Mouse (Mus musculus): Measurements from ENCODE around the gene Olfr1535.

The Olfr1535 gene

DNA sequence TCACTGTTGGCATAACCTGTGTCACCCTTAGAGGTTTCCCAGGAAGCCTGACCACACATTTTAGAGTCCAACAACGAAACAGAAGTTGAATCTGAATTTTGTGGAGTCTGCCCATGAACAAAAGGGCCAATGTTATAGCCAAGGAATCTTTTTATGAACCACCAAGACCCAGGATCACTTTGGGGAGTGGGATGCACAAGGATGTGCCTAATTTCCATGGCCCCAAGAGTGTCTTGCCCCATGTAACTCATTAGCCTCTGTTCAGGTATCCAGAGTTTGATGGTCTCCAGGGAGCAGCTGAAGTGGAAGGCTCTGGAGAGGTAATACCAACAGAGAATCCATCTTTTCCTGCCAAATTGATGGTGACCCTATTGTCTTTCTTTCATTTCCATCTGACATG lies at the start of gene Olfr1535:
TSS of gene Olfr1535 (minus strand) at position 101 of the 400 bp plus-strand sequence.
- no peak for DNase-seq

DNA sequence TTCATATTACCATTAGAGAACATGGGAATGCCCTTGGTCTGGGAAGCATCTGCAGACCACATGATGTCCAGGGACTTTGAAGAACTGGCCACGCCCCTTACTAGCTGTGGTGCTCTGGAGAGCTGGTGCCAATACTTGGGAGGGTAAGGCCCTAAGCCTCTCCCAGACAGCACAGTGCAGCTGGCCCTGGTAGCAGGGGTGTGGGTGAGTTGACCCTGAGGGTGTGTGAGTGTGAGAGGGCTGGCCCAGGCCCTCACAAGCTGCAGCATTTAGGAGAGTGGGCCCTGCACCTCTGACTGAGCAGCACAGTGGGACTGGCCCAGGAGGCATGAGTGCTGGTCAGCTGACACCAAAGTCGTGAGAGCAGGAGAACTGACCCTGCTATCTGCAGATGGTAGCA lies 31.9 kb upstream of the Olfr1535 start:
- no peak for DNase-seq

DNA sequence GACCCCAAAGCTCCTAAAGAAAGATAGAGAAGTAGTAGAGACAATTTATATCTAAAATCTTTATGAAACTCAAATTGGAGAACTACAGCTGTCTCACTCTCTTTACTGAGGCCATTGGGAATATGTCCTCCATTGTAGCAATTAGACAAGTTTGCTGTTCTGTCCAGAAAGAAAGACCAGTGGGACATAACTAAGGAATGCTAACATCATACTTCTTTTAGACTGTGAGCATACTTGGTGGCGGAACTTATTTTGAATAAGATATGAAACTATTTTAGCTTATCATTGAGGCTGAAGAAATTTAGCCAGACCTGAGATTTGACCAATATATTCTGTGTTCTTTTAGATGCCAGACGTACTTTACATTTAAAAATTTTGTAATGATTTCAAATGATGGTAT lies 22.0 kb upstream of the Olfr1535 start, which contains the start of gene Olfr1364:
TSS of gene Olfr1364 (minus strand) at position 101 of the 400 bp plus-strand sequence.
- no peak for DNase-seq

DNA sequence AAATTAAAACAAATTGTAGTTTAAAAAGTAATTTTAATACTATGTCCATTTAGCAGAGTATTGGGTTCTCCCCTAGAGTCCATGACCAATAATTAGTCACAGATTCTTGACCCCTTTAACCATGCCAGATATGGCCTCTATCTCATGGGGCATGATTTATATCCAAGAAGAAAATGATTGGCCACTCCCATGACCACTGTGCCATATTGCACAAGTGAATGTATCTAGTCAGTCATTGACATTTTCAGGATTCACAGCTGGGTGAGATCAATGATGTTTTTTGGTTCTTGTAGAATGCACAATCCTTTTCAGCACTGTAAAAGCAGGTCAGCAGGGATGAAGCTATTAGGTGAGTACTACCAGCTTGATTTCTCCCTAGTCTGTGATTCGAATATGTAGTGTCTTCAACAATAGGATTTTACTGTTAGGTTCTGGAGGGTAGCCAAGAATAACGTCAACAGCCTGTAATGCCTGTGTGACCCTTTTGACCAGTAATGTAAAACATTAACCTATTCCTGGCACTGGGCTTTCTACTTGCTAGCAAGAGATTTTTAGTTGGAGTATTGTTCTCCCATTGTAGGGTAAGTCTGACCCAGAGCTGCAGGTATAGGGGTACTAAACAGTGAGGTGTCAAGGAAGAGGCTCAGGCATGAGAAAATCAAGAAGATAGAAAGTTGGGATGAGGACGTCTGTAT lies 9.1 kb downstream of the Olfr1535 start:
- no peak for DNase-seq

DNA sequence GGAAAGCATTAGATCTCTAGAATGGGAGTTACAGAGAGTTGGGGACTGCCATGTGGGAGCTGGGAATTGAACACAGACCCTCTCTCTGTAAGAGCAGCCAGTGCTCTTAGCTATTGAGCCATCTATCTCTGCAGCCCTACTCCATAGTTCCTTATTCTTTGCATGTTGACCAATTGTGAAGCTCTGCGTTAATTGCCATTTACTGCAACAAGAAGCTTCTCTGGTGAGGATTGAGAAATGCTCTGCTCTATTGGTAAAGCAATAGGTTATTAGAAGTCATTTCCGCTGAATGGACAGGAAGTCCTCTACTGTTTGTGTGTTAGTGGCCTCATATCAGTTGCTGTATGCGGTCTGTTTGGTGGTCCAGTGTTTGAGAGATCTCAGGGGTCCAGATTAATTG lies 10.2 kb downstream of the Olfr1535 start:
- DNase-seq = no peak

GRCm38 (mm10) chr13:21542708-21543107 lies 17.0 kb downstream of the Olfr1535 start, which contains the start of gene Olfr1366:
Gene Olfr1366 (minus strand): TSS chr13:21542808.
- DNase-seq = no peak

GRCm38 (mm10) chr13:21530781-21531201 lies 28.9 kb downstream of the Olfr1535 start, which contains the start of gene Zkscan8:
Gene Zkscan8 (minus strand): TSS chr13:21531120.
- DNase-seq = peak; percentile 92

DNA sequence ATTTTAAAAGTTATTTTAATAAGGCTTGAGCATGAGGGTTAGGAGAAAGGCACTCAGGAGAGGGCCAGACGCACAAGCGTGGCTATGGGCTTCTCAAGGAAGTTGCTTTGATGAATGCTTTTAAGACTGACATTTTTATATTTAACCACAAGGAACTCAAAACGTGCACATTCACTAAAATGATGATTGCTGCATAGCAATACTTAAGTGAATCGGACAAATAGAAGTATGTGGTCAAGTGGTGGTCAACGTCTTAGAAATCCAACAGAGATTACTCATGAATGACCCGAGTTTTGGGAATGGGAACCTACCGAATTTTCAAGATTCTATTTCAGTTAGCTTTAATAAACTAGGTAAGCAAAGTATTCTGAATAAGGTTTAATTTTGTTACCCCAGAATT lies 29.6 kb downstream of the Olfr1535 start:
- no peak for DNase-seq

DNA sequence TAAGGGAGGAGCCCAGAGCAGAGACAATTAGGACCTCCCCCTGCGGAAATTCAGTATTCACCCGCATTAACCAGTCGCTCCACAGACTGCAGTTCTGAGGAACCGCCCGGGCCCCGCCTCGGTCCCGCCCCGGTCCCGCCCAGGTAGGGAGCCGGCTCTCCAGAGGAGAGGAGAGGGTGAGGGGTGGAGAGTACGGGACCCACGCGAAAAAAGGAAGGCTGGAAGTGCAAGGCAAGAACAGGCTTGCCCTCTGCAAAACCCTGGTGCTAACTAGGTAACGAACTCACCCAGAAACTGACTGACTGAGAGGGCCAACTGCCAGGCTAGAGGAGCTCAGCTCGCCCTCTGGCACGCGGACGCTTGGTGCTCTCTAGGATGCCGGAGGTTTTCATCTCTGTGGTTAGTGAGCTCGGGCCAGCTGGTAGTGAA lies 53.5 kb downstream of the Olfr1535 start:
- peak; percentile 87 for DNase-seq
